Comparison of ENCODE assay signal across 8 mouse cellular contexts in the genomic region with DNA sequence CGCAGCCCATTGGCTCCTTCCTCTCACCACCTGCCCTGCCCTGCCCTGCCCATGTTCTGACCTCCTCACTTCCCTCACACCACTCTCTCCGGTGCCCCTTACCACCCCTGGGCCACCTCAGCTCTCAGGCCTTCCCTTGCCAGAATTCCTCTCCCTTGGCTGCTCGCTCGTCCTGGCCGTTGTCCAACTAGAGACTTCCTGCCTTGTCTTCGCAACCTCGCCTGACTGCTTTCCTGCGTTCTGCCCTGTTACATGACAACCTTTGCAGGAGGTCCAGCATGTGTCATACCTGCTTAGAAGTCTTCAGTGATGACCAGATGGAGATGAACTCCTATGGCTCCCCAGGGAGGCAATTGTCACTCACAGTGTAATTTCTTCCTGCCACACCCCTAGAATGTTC. TPM values are rescaled to one million over a fixed set of nuclear protein-coding genes. Genes with fewer than 3 reads are reported as not detected.
A peak's percentile ranks its signal among the peaks of the same experiment; 100 is the strongest.
DNase-seq lines count a peak whose midpoint lies in the region; ATAC-seq lines count a peak whose summit lies in the region.

No protein-coding gene starts in this region.

- no peaks in the 10 kb centered on the region for H3K36me3 ChIP-seq in embryonic facial prominence, embryonic 14.5 days (ENCODE audit: control insufficient read depth, insufficient read depth, low read length)
- H3K36me3 ChIP-seq in embryonic facial prominence, embryonic 10.5 days (replicated peaks): no peaks in the 10 kb centered on the region
- no peaks in the 10 kb centered on the region for H3K36me3 ChIP-seq in forebrain, embryonic 10.5 days (replicated peaks)

- DNase-seq in embryonic facial prominence, embryonic 14.5 days (ENCODE audit: low spot score): peak; percentile 27
- DNase-seq in embryonic facial prominence, embryonic 10.5 days (ENCODE audit: low spot score): no peak
- peak; percentile 35 for DNase-seq in 3134 (ENCODE audit: extremely low read depth, insufficient read length, low spot score)
- peak; percentile 32 to 37 for DNase-seq in heart, adult 9 months (ENCODE audit: low spot score in 2 of 2)
- peak; percentile 70 to 83 for DNase-seq in kidney, postnatal 36 days
- DNase-seq in thymus, postnatal 36 days: no peak
- DNase-seq in right cerebral cortex, postnatal 14 days: no peak
- DNase-seq in forebrain, embryonic 10.5 days (ENCODE audit: extremely low spot score, low spot score): no peak

- no peak overlapping the region for H3K27ac ChIP-seq in embryonic facial prominence, embryonic 14.5 days (replicated peaks; ENCODE audit: low read depth, low read length)
- H3K27ac ChIP-seq in embryonic facial prominence, embryonic 10.5 days (replicated peaks): no peak overlapping the region
- no peak overlapping the region for H3K27ac ChIP-seq in forebrain, embryonic 10.5 days

- no peak overlapping the region for H3K4me2 ChIP-seq in embryonic facial prominence, embryonic 14.5 days (ENCODE audit: low read depth, low read length)

- 65% methylated on average over 8 of the region's 8 CpGs for WGBS in embryonic facial prominence, embryonic 14.5 days
- 89% methylated on average over 8 of the region's 8 CpGs for WGBS in embryonic facial prominence, embryonic 10.5 days
- WGBS in forebrain, embryonic 10.5 days: 94% methylated on average over 8 of the region's 8 CpGs

- ATAC-seq in embryonic facial prominence, embryonic 14.5 days (ENCODE audit: low read depth): no peak

- peaks cover 5% of the 10 kb centered on the region for H3K4me1 ChIP-seq in embryonic facial prominence, embryonic 14.5 days (ENCODE audit: control insufficient read depth, insufficient read depth, low read length)
- peaks cover 11% of the 10 kb centered on the region; the same call in 1 of the 2 replicates for H3K4me1 ChIP-seq in embryonic facial prominence, embryonic 10.5 days
- peaks cover 7% of the 10 kb centered on the region; the same call in 1 of the 2 replicates for H3K4me1 ChIP-seq in forebrain, embryonic 10.5 days

- no peaks in the 10 kb centered on the region for H3K27me3 ChIP-seq in embryonic facial prominence, embryonic 14.5 days (replicated peaks; ENCODE audit: control insufficient read depth, insufficient read depth, low read length)
- H3K27me3 ChIP-seq in embryonic facial prominence, embryonic 10.5 days (replicated peaks; ENCODE audit: low read depth, poor library complexity, severe bottlenecking): no peaks in the 10 kb centered on the region
- no peaks in the 10 kb centered on the region for H3K27me3 ChIP-seq in forebrain, embryonic 10.5 days (ENCODE audit: poor library complexity, severe bottlenecking)

- H3K4me3 ChIP-seq in embryonic facial prominence, embryonic 14.5 days (ENCODE audit: low read depth, low read length): no peak overlapping the region
- H3K4me3 ChIP-seq in embryonic facial prominence, embryonic 10.5 days: no peak overlapping the region
- H3K4me3 ChIP-seq in forebrain, embryonic 10.5 days: no peak overlapping the region

- no peaks in the 10 kb centered on the region for H3K9me3 ChIP-seq in embryonic facial prominence, embryonic 14.5 days (ENCODE audit: control insufficient read depth, low read length)
- no peaks in the 10 kb centered on the region for H3K9me3 ChIP-seq in embryonic facial prominence, embryonic 10.5 days
- no peaks in the 10 kb centered on the region for H3K9me3 ChIP-seq in forebrain, embryonic 10.5 days

- no peak overlapping the region for H3K9ac ChIP-seq in embryonic facial prominence, embryonic 14.5 days (ENCODE audit: low read depth, low read length)

RNA-seq across cellular contexts. Expression of a gene that starts 43.7 kb away (rescaled TPM):
- polyA plus RNA-seq in embryonic facial prominence, embryonic 14.5 days (2014; fragmentation: Nextera tagmentation; extraction: Ambion mirVana): 8.8 and 10.0 TPM in 2 replicates
- 0.69 and 1.2 TPM in 2 replicates for polyA plus RNA-seq in embryonic facial prominence, embryonic 10.5 days (2016; fragmentation: Nextera tagmentation; extraction: Ambion mirVana)
- polyA plus RNA-seq in forebrain, embryonic 10.5 days (2016; fragmentation: Nextera tagmentation; extraction: Ambion mirVana): 0.12 and 0.34 TPM in 2 replicates

Comparison
In these comparisons a context has a peak if more than half of its experiments do, and no peak if none do; other contexts are left out.
1. DNase-seq: peak in embryonic facial prominence, embryonic 14.5 days (single experiment), 3134 (single experiment), heart, adult 9 months (2 of 2) and kidney, postnatal 36 days (2 of 2); none in embryonic facial prominence, embryonic 10.5 days (single experiment), thymus, postnatal 36 days (0 of 2), right cerebral cortex, postnatal 14 days (single experiment) and forebrain, embryonic 10.5 days (single experiment).